Mouse (Mus musculus): ENCODE measurements at regions not wholly inside any gene's neighbourhood (a gene's known extent, or its start where the extent isn't known, plus 50 kb on each side); places are given as distances from the start of the nearest gene placed in this dataset.
A peak's percentile ranks its signal among the peaks of the same experiment; 100 is the strongest.

GRCm38 (mm10) chr11:22644877-22645276, 133.0 kb downstream of the Tmem17 start:
- TF ChIP-seq POLR2A (IDR thresholded peaks at IDR 0.05; ENCODE audit: insufficient read depth, low read depth, low read length) (no peak), CTCF (IDR thresholded peaks at IDR 0.05; ENCODE audit: insufficient read depth, low read depth, low read length) (no peak)
- WGBS = 47% methylated on average over 1 of the region's 1 CpGs
- Histone ChIP-seq H3K4me3 (ENCODE audit: insufficient read depth, low read depth, low read length) (no peak overlapping the region), H3K27ac (ENCODE audit: insufficient read depth, low read depth, low read length) (peak overlapping the region; percentile 8; the same call in 1 of the 2 replicates), H3K4me1 (ENCODE audit: control insufficient read depth, insufficient read depth, low read length) (peaks cover 7% of the 10 kb centered on the region; the same call in 1 of the 2 replicates)

GRCm38 (mm10) chr11:22646192-22646936, 134.5 kb downstream of the Tmem17 start:
- WGBS = 77% methylated on average over 6 of the region's 6 CpGs
- no peak for TF ChIP-seq CTCF (IDR thresholded peaks at IDR 0.05; ENCODE audit: insufficient read depth, low read depth, low read length)
- Histone ChIP-seq H3K4me1 (ENCODE audit: control insufficient read depth, insufficient read depth, low read length) (peaks cover 9% of the 10 kb centered on the region; the same call in 1 of the 2 replicates), H3K4me3 (ENCODE audit: insufficient read depth, low read depth, low read length) (no peak overlapping the region), H3K27ac (ENCODE audit: insufficient read depth, low read depth, low read length) (no peak overlapping the region)

GRCm38 (mm10) chr11:22648275-22648674, 136.4 kb downstream of the Tmem17 start:
- Histone ChIP-seq H3K4me1 (ENCODE audit: control insufficient read depth, insufficient read depth, low read length) (peaks cover 14% of the 10 kb centered on the region), H3K27ac (ENCODE audit: insufficient read depth, low read depth, low read length) (no peak overlapping the region), H3K4me3 (ENCODE audit: insufficient read depth, low read depth, low read length) (no peak overlapping the region)
- TF ChIP-seq CTCF (IDR thresholded peaks at IDR 0.05; ENCODE audit: insufficient read depth, low read depth, low read length) = no peak
- TF ChIP-seq POLR2A (IDR thresholded peaks at IDR 0.05; ENCODE audit: insufficient read depth, low read depth, low read length) = no peak
- 90% methylated on average over 5 of the region's 5 CpGs for WGBS

GRCm38 (mm10) chr11:22650771-22651170, 138.9 kb downstream of the Tmem17 start:
- Histone ChIP-seq H3K4me1 (ENCODE audit: control insufficient read depth, insufficient read depth, low read length) (peaks cover 11% of the 10 kb centered on the region), H3K4me3 (ENCODE audit: insufficient read depth, low read depth, low read length) (no peak overlapping the region), H3K27ac (ENCODE audit: insufficient read depth, low read depth, low read length) (no peak overlapping the region)
- TF ChIP-seq CTCF (IDR thresholded peaks at IDR 0.05; ENCODE audit: insufficient read depth, low read depth, low read length) (no peak), POLR2A (IDR thresholded peaks at IDR 0.05; ENCODE audit: insufficient read depth, low read depth, low read length) (no peak)
- WGBS = 93% methylated on average over 10 of the region's 10 CpGs

GRCm38 (mm10) chr11:22651313-22651712, 139.4 kb downstream of the Tmem17 start:
- Histone ChIP-seq H3K4me1 (ENCODE audit: control insufficient read depth, insufficient read depth, low read length) (peaks cover 7% of the 10 kb centered on the region), H3K4me3 (ENCODE audit: insufficient read depth, low read depth, low read length) (no peak overlapping the region), H3K27ac (ENCODE audit: insufficient read depth, low read depth, low read length) (no peak overlapping the region)
- no peak for TF ChIP-seq POLR2A (IDR thresholded peaks at IDR 0.05; ENCODE audit: insufficient read depth, low read depth, low read length)
- no peak for TF ChIP-seq CTCF (IDR thresholded peaks at IDR 0.05; ENCODE audit: insufficient read depth, low read depth, low read length)
- WGBS = 91% methylated on average over 1 of the region's 1 CpGs

GRCm38 (mm10) chr11:22651911-22652310, 140.0 kb downstream of the Tmem17 start:
- WGBS = 66% methylated on average over 4 of the region's 4 CpGs
- TF ChIP-seq CTCF (IDR thresholded peaks at IDR 0.05; ENCODE audit: insufficient read depth, low read depth, low read length) (no peak), POLR2A (IDR thresholded peaks at IDR 0.05; ENCODE audit: insufficient read depth, low read depth, low read length) (no peak)
- Histone ChIP-seq H3K4me1 (ENCODE audit: control insufficient read depth, insufficient read depth, low read length) (peaks cover 7% of the 10 kb centered on the region), H3K27ac (ENCODE audit: insufficient read depth, low read depth, low read length) (no peak overlapping the region), H3K4me3 (ENCODE audit: insufficient read depth, low read depth, low read length) (no peak overlapping the region)

- Histone ChIP-seq H3K4me1 (ENCODE audit: control insufficient read depth, insufficient read depth, low read length) (peaks cover 7% of the 10 kb centered on the region), H3K4me3 (ENCODE audit: insufficient read depth, low read depth, low read length) (no peak overlapping the region), H3K27ac (ENCODE audit: insufficient read depth, low read depth, low read length) (no peak overlapping the region)
- TF ChIP-seq POLR2A (IDR thresholded peaks at IDR 0.05; ENCODE audit: insufficient read depth, low read depth, low read length) (no peak), CTCF (IDR thresholded peaks at IDR 0.05; ENCODE audit: insufficient read depth, low read depth, low read length) (no peak)
- WGBS = 50% methylated on average over 3 of the region's 3 CpGs
Observed at GRCm38 (mm10) chr11:22652931-22653330, 141.0 kb downstream of the Tmem17 start.

GRCm38 (mm10) chr11:22653366-22653765, 141.5 kb downstream of the Tmem17 start:
- TF ChIP-seq POLR2A (IDR thresholded peaks at IDR 0.05; ENCODE audit: insufficient read depth, low read depth, low read length) = no peak
- no peak for TF ChIP-seq CTCF (IDR thresholded peaks at IDR 0.05; ENCODE audit: insufficient read depth, low read depth, low read length)
- Histone ChIP-seq H3K4me3 (ENCODE audit: insufficient read depth, low read depth, low read length) (no peak overlapping the region), H3K27ac (ENCODE audit: insufficient read depth, low read depth, low read length) (no peak overlapping the region), H3K4me1 (ENCODE audit: control insufficient read depth, insufficient read depth, low read length) (peaks cover 7% of the 10 kb centered on the region)
- 78% methylated on average over 5 of the region's 5 CpGs for WGBS

GRCm38 (mm10) chr11:22657635-22658034, 145.7 kb downstream of the Tmem17 start:
- no peak overlapping the region for H3K27ac ChIP-seq (ENCODE audit: insufficient read depth, low read depth, low read length)
- H3K4me3 ChIP-seq (ENCODE audit: insufficient read depth, low read depth, low read length) = no peak overlapping the region
- TF ChIP-seq CTCF (IDR thresholded peaks at IDR 0.05; ENCODE audit: insufficient read depth, low read depth, low read length) (no peak), POLR2A (IDR thresholded peaks at IDR 0.05; ENCODE audit: insufficient read depth, low read depth, low read length) (no peak)
- WGBS = 56% methylated on average over 1 of the region's 1 CpGs
- H3K4me1 ChIP-seq (ENCODE audit: control insufficient read depth, insufficient read depth, low read length) = peaks cover 3% of the 10 kb centered on the region; the same call in 1 of the 2 replicates
